Mouse (Mus musculus): ENCODE results near the gene Syt9. TPM values are rescaled to one million over a fixed set of nuclear protein-coding genes. Genes with fewer than 3 reads are reported as not detected.
"Not testable (repeated sequence)": the region's sequence is repeated elsewhere in the genome, so short reads cannot be mapped to it uniquely, and the experiment has no call there.

Gene Syt9
- polyA plus RNA-seq, 1 experiment from 2014 or later: 6.1 TPM

DNA sequence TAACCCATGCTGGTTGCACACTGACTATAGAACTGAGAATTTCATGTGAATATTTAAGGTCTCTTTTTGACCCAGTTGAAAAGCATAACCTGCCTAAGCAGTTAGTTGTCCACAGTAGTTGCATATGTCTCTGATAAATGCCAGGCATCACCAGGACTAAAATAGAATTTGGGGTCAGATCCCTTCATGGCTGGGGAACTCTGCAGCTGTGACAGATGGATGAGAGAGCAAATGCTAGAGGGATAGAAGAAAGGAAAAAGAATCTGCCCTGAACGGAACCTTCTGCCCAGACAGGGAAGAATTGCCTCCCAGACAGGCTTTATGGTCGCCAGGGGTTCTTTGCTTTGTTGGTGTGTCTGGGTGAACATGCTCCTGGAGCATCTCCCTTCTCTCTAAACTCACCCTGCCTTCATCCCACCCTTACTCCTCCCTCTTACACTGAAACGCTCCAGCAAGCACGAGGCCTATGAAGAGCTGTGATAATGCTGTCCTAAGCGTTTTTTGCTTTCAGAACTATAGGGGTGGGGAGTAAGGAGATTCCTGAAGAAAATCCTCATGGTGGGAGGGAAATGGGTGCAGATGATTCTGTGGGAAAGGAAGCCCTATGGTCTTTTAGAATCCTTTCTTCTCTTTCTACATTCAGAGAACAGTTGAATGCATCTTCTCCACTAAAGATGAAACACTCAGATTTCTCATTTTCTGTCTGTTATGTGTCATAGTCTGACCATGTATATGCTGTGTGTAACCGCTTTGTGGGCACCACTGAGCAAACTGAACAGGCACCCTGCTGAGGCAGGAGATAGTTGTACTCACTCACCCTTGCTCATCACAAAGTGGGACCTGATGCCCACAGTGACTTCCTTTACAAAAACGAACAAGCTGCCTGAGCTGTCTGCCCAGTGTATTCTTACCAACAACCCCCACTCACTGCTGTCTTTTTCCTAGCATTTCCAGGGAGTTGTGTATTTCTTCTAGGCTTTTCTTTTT is 108.7 kb downstream of the Syt9 start:
- no peaks in the 10 kb centered on the region for H3K27me3 ChIP-seq
- 58% methylated on average over 7 of the region's 7 CpGs for WGBS
- H3K4me3 ChIP-seq: no peak overlapping the region
- H3K9ac ChIP-seq: no peak overlapping the region
- H3K36me3 ChIP-seq: no peaks in the 10 kb centered on the region
- no peaks in the 10 kb centered on the region for H3K4me1 ChIP-seq (replicated peaks)
- H3K9me3 ChIP-seq: peaks cover 3% of the 10 kb centered on the region; the same call in 1 of the 2 replicates
- no peak overlapping the region for H3K27ac ChIP-seq
- H3K4me2 ChIP-seq: no peak overlapping the region
- no peak for ATAC-seq (ENCODE audit: low FRiP score)

DNA sequence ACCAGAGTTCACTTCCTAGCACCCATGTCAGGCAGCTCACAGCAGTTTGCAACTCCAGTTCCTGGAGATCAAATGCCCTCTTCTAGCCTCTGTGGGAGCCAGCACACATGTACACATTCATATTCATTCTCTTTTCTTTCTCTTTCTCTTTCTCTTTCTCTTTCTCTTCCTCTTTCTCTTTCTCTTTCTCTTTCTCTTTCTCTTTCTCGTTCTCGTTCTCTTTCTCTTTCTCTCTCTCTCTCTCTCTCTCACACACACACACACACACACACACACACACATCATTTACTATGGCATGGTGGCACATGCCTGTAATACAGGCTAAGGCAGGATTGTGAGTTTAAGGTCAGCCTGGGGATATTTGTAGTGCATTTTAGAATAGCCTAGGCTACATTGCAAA is 115.2 kb downstream of the Syt9 start:
- not testable (repeated sequence) for ATAC-seq (ENCODE audit: low FRiP score)

DNA sequence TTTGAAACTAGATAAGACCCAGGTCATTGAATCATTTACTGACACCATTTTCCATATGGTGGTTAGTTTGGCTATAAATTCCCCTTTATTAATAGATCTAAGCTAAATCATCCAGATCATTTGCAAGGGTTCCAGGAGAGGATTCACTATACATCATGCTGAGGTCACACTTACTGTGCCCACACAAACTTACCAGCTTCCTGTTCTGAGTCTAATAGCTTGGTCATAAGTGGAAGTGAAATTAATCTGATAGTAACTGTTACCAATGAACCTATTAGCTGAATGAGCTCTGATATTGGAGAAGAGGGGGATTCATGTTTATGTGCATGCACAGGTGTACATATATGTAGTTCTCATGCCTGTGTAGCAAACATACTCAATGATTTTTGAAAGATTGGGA is 124.9 kb downstream of the Syt9 start:
- H3K27me3 ChIP-seq: no peaks in the 10 kb centered on the region
- H3K9ac ChIP-seq: no peak overlapping the region
- H3K4me1 ChIP-seq (replicated peaks): no peaks in the 10 kb centered on the region
- no peak for ATAC-seq (ENCODE audit: low FRiP score)
- H3K27ac ChIP-seq: no peak overlapping the region
- no peak overlapping the region for H3K4me3 ChIP-seq
- H3K9me3 ChIP-seq: no peaks in the 10 kb centered on the region
- no peak overlapping the region for H3K4me2 ChIP-seq
- H3K36me3 ChIP-seq: no peaks in the 10 kb centered on the region

More for the DNA sequence above, 115.2 kb downstream of the Syt9 start:
- not testable (repeated sequence) for H3K36me3 ChIP-seq; H3K9ac ChIP-seq; H3K4me3 ChIP-seq; H3K4me1 ChIP-seq (replicated peaks); H3K27ac ChIP-seq; H3K27me3 ChIP-seq; H3K9me3 ChIP-seq; H3K4me2 ChIP-seq
- WGBS: 75% methylated on average over 2 of the region's 2 CpGs

DNA sequence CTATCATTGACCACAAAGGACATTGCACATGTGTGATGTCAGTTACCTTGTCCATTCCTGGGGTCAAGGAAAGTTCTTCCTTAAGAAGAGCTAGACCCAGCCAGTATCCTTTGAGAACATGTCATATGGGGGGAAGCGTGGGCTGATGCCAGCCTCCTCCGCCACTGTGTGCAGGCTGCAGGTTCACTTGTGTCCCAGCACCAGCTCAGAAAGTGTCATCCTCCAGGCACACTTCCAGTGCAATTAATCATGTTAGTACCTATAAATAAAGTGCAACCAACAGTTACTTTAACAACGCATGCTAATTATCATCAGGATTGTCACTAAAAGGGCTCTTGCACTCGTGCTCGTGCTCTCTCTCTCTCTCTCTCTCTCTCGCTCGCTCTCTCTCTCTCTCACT is 126.4 kb downstream of the Syt9 start:
- H3K27ac ChIP-seq: no peak overlapping the region
- H3K27me3 ChIP-seq: no peaks in the 10 kb centered on the region
- no peak overlapping the region for H3K4me2 ChIP-seq
- 78% methylated on average over 7 of the region's 7 CpGs for whole genome bisulfite sequencing
- no peaks in the 10 kb centered on the region for H3K9me3 ChIP-seq
- H3K9ac ChIP-seq: no peak overlapping the region
- H3K4me3 ChIP-seq: no peak overlapping the region
- no peaks in the 10 kb centered on the region for H3K4me1 ChIP-seq (replicated peaks)
- no peaks in the 10 kb centered on the region for H3K36me3 ChIP-seq
- no peak for ATAC-seq (ENCODE audit: low FRiP score)

DNA sequence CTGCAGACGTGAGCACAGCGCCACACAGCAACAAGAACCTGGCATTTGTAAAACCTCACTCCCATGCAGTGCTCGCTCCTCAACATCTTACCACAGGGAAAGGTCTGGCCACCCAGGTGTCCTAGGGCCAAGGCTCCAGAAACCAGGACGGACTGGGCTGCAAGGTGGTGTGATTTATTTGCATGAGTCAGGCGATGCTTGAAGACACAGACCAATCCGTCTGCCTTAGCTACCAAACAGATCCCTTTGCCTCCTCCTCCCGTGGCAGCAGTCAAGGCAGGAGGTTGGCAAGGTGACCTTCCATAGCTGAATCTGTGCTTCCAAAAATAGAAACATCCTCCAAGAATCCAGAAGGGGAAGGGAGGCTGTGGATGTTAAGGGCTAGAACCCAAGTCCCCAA is 130.1 kb downstream of the Syt9 start:
- Histone ChIP-seq H3K4me1 (replicated peaks) (peaks cover 11% of the 10 kb centered on the region), H3K4me2 (no peak overlapping the region), H3K4me3 (no peak overlapping the region), H3K27ac (no peak overlapping the region), H3K27me3 (no peaks in the 10 kb centered on the region), H3K9me3 (no peaks in the 10 kb centered on the region), H3K9ac (no peak overlapping the region), H3K36me3 (no peaks in the 10 kb centered on the region)
- no peak for ATAC-seq (ENCODE audit: low FRiP score)
- whole genome bisulfite sequencing: 82% methylated on average over 7 of the region's 7 CpGs

DNA sequence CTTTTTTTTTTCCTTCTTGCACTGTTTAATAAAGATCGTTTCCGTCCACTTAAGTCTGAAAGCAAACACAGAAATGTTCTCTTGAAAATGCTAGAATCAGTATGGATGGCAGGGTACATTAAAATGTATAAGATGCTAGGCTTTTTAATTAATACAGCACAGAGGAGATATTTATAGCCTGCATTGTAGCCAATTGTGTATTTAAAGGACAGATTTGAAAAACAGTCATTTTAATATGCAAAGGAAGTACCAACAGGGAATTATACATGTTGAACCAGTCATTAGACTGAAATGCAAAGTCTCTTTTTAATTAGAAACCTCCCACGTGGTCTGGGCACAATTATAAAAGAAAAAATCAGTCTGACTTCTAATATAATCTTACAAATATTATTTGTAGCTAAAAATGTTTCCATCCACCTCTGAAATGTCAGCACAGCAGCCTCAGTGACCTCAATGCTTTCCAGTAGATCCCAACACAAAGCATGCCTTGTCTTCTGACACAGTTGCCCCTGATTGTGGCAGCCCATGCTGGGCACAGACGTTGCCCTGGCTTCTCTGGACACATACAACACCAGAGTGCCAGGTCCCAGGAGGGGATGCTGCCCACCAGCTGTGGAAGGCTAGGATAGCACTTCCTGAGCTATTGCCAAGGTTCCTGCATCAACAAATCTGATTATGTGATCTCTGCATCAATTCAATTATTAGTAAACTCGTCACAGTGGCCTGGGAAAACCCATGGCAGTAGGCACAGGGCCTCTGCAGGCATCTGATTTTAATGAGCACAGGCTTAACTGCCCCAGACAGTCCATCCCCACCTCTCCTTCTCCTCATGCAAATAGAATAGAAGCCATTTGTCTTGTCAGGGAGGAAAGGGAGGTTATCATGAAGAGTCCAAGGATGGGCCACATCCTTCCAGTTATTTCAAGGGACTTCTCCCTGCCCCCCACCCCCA is 134.5 kb downstream of the Syt9 start:
- ATAC-seq (ENCODE audit: low FRiP score): peak; percentile 64
- peak overlapping the region; percentile 67 for H3K27ac ChIP-seq
- H3K4me2 ChIP-seq: no peak overlapping the region
- peaks cover 11% of the 10 kb centered on the region for H3K4me1 ChIP-seq (replicated peaks)
- H3K36me3 ChIP-seq: no peaks in the 10 kb centered on the region
- H3K9me3 ChIP-seq: no peaks in the 10 kb centered on the region
- no peak overlapping the region for H3K4me3 ChIP-seq
- 48% methylated on average over 5 of the region's 5 CpGs for WGBS
- no peaks in the 10 kb centered on the region for H3K27me3 ChIP-seq
- H3K9ac ChIP-seq: no peak overlapping the region

DNA sequence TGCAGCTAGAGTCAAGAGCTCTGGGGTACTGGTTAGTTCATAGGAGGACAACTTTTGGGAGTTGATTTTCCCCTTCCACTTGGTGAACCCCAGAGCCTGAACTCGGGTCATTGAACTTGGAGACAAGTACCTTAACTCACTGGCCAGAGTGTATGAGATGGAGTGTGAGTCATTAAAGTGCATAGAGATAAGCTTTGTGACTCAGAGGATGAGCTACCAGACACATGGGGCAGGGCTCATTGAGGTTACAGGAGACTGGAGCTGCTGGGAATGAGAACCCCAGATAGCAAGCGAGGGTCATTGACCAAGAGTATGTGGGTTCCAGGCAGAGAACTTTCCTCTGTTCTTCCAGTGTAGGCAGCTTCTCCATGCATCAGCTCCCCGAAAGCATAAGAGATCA is 137.4 kb downstream of the Syt9 start:
- H3K27ac ChIP-seq: no peak overlapping the region
- H3K9me3 ChIP-seq: no peaks in the 10 kb centered on the region
- no peak for ATAC-seq (ENCODE audit: low FRiP score)
- WGBS: 91% methylated on average over 3 of the region's 3 CpGs
- H3K9ac ChIP-seq: no peak overlapping the region
- H3K4me3 ChIP-seq: no peak overlapping the region
- no peaks in the 10 kb centered on the region for H3K27me3 ChIP-seq
- H3K4me1 ChIP-seq (replicated peaks): peaks cover 11% of the 10 kb centered on the region
- no peaks in the 10 kb centered on the region for H3K36me3 ChIP-seq
- no peak overlapping the region for H3K4me2 ChIP-seq

DNA sequence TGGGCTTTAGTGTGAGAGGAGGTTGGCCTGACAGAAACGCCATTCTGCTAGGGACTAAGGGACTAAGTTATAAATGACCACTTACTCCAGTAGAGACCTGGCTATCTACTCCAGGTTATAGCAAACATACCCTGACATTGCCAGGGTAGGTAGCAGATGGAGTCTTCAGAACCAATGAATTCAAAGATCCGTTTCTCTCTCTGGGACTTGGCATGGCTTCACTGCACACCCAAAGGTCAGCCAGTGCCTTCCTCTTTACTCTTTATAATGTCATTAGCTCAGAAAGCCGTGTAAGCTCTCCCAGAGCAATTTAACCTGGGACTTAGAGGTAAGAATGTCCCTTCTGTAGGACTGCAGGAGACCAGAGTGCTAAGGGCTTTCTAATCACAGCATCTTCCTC is 139.2 kb downstream of the Syt9 start:
- ATAC-seq (ENCODE audit: low FRiP score): no peak
- Histone ChIP-seq H3K27ac (no peak overlapping the region), H3K27me3 (no peaks in the 10 kb centered on the region), H3K4me2 (no peak overlapping the region), H3K4me1 (replicated peaks) (peaks cover 3% of the 10 kb centered on the region), H3K4me3 (no peak overlapping the region), H3K36me3 (no peaks in the 10 kb centered on the region), H3K9me3 (no peaks in the 10 kb centered on the region), H3K9ac (no peak overlapping the region)
- WGBS: 83% methylated on average over 3 of the region's 3 CpGs

DNA sequence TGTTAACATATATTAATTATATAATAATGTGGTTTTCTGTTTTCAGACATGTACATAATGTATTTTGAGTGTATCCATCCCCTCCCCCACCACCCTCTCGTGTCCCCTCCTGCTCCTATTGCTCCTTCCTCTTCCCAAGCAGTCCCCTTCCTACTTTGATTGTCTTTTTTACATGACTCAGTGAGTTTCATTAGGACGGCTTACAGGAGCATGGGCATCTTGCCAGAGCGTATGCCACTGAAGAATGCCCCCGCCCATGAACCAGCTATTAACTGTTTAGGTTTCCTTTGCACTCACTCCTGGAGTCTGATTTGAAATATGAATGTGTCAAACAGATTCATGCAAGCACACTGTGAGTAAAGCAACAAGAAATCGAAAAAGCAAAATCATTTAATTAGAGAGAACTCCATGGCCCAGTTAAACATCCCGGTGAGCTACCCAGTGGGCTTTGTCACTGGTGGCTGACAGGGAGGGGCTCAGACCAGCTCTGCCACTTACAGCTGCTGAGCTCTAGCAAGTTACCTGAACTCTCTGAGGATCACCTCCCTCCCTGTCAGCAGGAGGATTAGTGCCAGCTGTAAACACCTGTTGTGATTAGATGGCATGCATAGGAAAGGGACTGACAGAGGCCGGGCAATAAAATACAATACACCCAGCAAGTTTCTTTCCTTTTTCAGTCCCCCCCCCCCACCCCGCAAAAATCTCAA is 146.3 kb downstream of the Syt9 start:
- Histone ChIP-seq H3K27me3 (no peaks in the 10 kb centered on the region), H3K4me2 (no peak overlapping the region), H3K4me3 (no peak overlapping the region), H3K9ac (no peak overlapping the region), H3K36me3 (no peaks in the 10 kb centered on the region), H3K4me1 (replicated peaks) (peaks cover 10% of the 10 kb centered on the region; the same call in 1 of the 2 replicates), H3K27ac (no peak overlapping the region), H3K9me3 (no peaks in the 10 kb centered on the region)
- peak; percentile 62 for ATAC-seq (ENCODE audit: low FRiP score)
- WGBS: 48% methylated on average over 8 of the region's 8 CpGs

DNA sequence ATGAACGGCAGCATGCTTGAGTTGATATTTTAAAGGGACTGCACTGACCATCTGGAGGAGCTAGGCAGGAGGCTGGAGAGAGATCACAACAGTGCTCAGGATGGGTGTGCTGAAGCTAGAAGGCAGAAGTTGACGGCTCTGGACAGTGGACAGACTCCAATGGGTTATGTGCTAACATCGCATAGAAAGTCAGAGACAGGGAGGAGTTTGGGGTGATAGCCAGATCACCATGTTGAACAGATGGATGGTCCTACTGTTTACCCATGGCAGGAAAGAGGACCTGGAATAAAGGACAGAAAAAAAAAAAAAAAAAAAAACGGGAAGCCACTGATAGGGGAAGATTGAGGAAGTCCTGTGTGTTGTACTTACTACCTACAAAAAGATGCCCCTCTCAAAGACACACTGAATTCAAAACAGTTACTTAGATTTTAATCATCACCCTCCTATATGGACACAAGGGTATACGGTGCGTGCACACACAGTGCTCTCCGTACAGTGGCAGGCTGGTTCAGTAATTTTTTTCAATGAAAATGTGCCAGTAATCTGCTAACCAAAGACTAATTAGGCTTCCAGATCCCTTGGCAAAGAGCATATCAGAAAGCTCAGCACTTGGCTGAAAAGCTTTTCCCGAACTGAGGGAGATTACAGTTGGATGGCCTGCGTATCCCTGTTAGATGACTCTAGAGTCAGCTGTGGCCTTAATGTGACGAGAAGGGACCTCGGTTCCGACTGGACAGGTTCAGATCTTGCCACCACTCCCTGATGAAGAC is 148.9 kb downstream of the Syt9 start:
- Histone ChIP-seq H3K27me3 (no peaks in the 10 kb centered on the region), H3K4me2 (no peak overlapping the region), H3K4me1 (replicated peaks) (peaks cover 10% of the 10 kb centered on the region; the same call in 1 of the 2 replicates), H3K27ac (no peak overlapping the region), H3K36me3 (no peaks in the 10 kb centered on the region), H3K9ac (no peak overlapping the region), H3K4me3 (no peak overlapping the region), H3K9me3 (no peaks in the 10 kb centered on the region)
- ATAC-seq (ENCODE audit: low FRiP score): no peak
- WGBS: 91% methylated on average over 12 of the region's 12 CpGs

DNA sequence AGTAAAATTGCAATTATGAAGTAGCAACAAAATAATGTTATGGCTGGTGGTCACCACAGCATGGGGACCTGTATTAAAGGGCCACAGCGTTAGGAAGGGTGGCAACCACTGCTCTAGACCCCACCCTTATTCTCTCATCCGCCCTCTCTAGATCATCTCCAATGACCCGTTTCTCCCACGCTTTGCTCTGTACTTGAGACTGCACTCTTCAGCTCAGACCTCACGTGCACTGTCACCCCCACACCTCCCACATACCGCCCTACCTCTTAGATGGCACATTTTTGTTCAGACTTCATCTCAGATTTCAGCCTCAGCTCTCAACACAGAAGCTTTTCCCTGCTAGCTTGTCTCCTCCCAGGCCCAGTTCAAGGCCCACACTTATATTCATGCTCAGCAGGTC is 150.9 kb downstream of the Syt9 start:
- H3K4me1 ChIP-seq (replicated peaks): peaks cover 5% of the 10 kb centered on the region; the same call in 1 of the 2 replicates
- 84% methylated on average over 6 of the region's 6 CpGs for WGBS
- no peaks in the 10 kb centered on the region for H3K27me3 ChIP-seq
- no peak overlapping the region for H3K9ac ChIP-seq
- H3K36me3 ChIP-seq: no peaks in the 10 kb centered on the region
- H3K4me3 ChIP-seq: no peak overlapping the region
- no peak overlapping the region for H3K4me2 ChIP-seq
- no peak for ATAC-seq (ENCODE audit: low FRiP score)
- no peak overlapping the region for H3K27ac ChIP-seq
- no peaks in the 10 kb centered on the region for H3K9me3 ChIP-seq

Data from hindbrain, embryonic 13.5 days (tissue).